Mouse (Mus musculus) CD4-positive, CD25-positive, alpha-beta regulatory T cell, adult 9 weeks (primary cell): Measurements from ENCODE around the gene Cwf19l2. TPM values are rescaled to one million over a fixed set of nuclear protein-coding genes. Genes with fewer than 3 reads are reported as not detected.

ENCODE experiments used
- polyA plus RNA-seq: library from polyadenylated mRNA; unstranded; fragments of 100-300 nt; shearing (Covaris generic); gene quantifications from one replicate; pipeline ENCODE4 v1.2.1, GENCODE M21; 2017

Cwf19l2 gene
- 21.8 TPM for polyA plus RNA-seq

DNA sequence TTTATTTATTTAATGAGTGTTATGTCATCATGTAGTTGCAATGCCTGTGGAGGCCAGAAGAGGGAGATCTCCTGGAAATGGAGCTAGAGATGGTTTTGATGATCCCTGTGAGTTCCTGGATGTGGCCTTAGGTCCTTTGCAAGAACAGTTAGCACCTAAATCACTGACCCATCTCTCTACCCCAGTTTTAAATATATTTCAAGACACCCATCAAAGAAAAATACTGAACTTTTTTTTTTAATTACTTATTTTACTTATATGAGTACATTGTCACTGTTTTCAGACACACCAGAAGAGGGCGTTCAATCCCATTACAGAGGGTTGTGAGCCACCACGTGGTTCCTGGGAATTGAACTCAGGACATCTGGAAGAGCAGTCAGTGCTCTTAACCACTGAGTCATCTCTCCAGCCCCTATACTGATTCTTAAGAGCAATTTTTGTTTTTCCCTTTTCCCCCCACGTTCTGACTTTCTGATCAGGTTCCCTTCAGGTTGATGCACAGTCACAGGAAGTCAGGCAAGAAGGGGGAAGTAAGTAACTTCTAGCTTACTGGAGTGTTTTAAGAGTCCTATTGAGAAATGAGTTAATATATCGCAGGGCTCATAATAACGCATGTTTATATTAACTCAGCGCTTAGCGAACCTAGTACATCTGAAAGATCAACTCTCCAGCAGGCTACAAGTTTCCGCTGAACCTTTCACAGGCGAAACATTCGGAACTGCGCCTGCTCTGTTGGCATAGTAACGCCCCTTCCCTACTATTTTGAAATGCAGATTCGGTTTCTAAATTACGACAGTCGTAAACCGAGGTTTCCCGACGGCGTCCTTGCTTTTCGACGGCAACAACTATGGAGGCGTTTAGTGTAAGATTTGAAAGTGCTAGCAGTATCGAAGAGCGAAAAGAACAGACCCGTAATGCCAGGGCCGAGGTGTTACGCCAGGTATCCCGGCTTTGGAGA, at the start of gene Cwf19l2:
Gene Cwf19l2, plus strand, starts transcription at position 342 of the 958 bp plus-strand sequence.

Other genes starting within 250 kb of the Cwf19l2 start
- 23.5 TPM for gene Alkbh8, start 68.5 kb upstream of the Cwf19l2 start, polyA plus RNA-seq
- gene Gucy1a2, start 129.2 kb downstream of the Cwf19l2 start, polyA plus RNA-seq, result 0.09 TPM